Mouse (Mus musculus) thymus, postnatal 0 days (tissue): ENCODE results near the gene Cox10. TPM values are rescaled to one million over a fixed set of nuclear protein-coding genes. Genes with fewer than 3 reads are reported as not detected.

Source experiments
- DNase-seq: peaks from one replicate; pipeline ENCODE4 v3.0.0-alpha.2; 2015; ENCODE audit warnings: low spot score
- polyA plus RNA-seq: library from polyadenylated mRNA; unstranded; fragments of >200 nt; fragmentation: Nextera tagmentation; extraction: Ambion mirVana; gene quantifications from 2 replicates; pipeline ENCODE4 v1.2.1, GENCODE M21; 2015

Cox10 gene
- polyA plus RNA-seq, 1 experiment from 2014 or later: 23.8 TPM

DNA sequence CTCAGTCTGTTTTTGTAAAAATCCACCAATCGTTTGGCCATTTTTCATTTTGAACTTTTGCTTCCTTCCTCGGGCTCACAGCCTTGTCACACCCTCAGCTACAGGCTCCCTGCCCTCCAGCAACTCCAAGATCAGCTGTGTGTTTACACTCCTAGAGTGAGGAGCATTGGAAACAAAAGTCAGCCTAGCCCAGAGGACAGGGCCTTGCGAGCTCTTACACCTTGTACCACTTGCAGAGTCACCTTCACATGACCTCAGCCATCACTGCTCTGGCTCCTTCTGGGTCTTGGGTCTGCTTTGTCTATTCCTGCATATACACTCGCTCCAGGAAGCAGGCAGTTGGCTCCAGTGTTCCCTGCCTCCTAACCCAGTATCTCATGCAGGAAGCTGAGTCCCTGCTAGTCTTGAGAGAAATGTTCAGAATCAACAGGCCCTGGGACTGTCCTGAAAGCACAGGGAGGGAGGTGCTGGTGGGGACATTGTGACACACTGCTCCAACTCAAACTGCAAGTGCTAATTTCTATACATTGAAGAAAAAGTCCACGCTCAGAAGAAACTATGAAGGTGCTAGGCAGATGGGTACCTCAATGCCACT lies 79.0 kb downstream of the Cox10 start:
- no peak for DNase-seq

DNA sequence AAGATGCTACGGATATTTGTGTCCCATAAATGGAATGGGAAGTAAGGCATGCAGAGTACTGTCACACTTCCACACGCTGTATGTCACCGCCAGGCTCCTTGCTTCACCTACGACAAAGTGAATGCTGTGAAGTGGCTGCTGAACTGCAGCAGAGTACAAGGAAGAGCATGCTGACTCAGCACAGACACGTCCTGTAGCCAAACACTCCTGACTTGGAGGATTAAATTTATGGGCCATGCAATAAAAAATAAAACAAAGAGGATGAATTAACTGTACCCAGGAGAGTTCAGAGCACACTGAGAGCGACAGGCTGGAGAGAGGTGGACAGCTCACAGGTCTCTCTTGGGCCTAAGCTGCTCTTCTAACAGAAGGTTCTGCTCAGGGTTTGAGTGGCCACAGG lies 79.8 kb downstream of the Cox10 start:
- DNase-seq: no peak

DNA sequence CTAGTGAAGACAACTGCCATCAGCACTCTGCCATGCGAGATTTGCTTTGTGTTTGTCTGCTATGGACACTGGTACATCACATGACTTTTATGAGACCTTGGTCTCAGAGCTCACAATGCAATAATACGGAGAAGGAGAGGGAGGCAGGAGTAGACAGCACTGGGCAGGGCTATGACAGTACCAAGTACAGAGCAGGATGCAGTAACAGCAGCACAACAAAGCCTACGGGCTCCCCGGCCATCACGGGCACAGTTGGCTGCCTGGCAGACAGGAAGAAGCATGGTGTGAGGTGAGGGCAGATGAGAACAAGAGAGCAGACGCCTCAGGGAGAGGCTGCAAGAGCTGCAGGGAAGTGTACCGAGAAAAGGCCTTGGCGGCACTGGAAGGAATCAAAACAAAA lies 87.3 kb downstream of the Cox10 start:
- DNase-seq: peak; percentile 26

DNA sequence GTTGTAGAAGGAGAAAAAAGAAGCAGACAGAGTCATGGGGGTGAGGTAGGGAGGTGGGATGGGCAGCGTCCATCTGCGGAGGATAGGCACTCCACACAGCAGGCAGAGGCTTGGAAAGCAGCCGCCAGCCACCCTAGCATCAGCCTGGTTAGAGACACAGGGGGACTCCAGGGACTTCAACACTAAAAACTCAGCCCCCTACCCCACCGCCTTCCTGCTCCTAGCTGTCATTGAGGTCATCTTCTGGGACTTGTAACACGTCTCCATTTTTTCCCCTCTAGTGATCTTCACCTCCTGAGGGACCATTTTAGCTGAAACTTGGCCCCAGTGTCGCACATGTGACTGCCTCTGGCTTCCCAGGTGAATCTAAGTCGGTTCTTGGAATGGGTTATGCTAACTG lies 88.5 kb downstream of the Cox10 start:
- no peak for DNase-seq

DNA sequence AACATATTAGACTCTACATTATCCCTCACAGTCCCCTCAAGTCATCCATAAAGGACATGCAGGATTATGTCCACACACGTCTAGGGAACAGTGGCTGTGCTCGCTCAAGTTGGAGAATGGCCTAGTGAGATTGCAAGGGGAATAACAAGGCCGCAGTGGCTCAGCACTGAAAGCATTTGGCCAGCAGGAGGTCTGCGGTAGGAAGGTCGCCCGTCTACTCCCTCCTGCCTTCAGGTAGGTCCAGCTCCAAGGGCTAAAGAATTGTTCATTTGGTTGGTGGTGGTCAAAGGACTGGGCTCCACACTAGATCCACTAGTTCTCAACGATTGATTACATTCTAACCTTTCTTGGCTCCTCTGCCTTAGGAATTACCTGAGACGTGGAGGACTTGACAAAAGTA lies 89.0 kb downstream of the Cox10 start:
- DNase-seq: no peak

DNA sequence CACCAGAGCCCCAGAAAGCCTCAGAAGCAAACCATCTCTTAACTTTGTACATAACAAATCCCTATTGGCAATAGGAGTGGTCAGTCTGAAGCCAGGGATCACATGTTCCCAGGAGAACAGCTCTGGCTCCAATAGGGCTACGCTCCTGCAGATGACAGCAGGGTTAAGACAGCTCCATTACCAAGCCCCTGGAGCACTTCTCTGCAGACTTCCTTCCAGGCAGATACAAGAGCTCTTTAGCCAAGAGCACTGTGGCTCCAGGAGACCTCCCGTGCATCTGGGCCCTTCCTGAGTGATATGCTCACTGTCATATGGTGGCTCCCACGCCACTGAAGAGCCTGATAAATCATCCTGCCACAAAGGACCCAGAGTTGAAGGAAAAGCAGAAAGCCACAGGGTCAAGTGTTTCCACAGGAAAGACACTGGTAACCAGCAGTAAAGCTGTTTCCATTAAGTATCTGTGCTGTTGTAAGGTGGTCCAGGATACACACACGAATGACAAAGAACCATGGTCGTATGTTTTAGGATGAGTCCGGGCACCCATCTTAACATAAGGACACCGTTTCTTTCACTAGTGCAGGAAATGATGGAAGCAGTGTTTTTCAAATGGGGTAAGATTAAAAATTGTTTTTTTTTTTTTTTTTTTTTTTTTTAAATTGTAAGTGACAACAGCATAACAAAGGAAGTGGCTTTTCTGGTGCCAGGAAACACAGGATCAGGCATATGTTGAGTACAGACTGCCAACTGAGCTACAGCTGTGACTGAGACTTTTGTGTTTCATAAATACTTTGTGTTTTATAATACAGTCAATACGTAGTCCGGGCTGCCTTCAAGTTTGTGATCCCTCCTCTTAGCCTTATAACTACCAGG lies 90.0 kb downstream of the Cox10 start:
- DNase-seq: peak; percentile 59

DNA sequence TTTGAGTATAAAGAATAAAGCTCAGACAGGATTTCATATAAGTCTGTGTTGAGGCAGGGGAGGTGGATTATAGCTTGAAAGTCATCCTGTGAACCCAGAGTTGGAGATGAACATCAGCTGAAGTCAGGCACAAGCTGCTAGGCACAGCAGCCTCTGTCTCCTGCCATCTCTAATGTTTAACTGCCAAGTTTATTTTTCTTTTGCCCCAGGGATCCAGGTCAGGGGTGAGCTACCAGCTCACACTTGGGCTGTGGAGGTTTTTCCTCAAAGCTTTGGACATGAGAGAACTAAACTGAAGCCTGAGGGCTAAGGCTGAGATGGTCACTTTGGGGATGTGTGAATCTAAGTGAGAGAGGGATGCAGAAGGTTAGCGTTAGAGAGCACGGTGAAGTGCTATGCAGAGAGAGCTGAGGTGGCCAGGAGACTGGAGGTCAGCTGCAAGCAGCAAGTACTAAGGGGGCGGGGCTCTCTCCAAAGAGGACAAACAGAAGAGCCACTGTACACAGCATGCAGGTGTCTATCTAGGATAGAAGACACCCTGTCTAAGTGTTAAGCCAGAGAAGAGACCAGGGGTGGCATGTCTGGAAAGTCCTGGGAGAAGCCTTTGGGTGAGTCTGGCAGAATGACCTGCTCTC lies 91.1 kb downstream of the Cox10 start:
- no peak for DNase-seq

DNA sequence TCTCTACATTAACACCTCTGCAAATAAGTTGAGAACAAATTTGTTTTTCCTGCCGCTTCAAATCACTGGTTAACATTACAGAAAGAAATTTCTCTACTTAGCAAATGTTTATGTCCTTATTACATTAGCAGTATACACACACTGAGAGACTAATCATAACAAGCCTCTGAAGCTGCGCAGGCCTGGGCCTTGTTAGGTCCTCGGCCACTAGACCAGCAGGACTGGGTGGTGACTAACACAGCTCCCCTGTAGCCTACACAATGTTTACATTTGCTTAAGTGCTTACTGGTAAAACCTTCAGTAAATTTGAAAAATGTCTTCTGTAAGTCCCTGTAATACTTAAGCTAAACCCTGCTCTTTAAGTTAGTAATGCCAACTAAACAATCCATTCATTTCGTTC lies 92.6 kb downstream of the Cox10 start:
- DNase-seq: no peak

DNA sequence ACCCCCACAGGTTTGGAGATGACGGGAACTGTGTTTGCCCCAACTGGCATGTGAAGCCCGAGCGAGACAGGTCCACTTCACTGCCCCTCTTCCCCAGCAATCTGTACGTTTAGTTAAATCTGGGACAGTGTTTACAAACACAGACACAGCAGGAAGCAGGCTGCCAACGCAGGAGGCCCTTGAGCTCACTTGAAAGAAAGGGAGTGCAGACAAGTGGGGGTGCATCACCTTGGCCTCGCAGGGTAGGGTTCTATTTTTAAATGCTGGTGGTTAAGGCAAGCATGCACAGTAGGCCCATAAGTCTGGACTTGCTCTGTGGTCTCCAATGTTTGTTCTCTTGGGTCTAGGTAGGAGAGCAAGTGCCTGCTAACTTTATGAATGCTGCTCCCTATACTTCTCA lies 93.8 kb downstream of the Cox10 start:
- peak; percentile 50 for DNase-seq

DNA sequence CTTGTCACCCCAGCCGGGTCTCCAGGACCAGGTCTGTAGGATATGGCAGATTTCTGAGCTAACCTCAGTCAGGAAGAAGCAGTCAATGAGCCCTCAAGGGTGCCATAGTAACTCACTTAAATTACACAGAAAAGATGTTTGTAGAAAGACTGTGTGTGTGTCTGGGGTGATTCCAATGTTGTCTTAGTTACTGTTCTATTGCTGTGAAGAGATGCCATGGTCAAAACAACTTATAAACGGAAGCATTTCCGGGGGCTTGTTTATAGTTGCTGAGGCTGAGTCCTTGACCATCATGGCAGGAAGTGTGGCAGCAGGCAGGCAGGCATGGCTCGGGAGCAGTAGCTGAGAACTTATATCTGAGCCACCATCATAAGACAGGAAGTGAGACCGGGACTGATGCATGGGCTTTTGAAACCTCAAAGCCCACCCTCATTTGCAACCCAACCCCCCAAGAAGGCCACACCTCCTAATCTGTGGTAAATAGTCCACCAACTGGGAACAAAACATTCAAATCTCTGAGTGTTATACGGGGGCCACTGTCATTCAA lies 94.6 kb downstream of the Cox10 start:
- DNase-seq: peak; percentile 73

DNA sequence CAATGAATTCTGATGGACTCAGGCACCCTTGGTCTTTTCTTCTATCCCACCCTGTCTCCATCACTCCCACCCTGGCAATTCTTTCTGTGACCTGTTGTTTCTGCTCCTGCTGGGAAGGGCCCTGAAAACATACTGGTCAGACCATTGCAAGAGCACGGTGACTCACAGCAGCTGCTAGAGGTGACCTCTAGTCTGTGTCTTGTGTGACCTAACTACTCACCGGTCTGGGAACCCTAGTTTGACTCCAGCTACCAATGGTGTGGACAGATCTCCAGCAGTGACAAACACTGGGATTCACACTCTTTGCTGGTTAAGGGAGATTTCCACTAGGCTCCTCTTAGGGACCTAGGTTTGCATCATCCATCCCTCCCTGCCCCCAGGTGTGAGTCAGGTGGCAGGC lies 101.5 kb downstream of the Cox10 start:
- DNase-seq: no peak

DNA sequence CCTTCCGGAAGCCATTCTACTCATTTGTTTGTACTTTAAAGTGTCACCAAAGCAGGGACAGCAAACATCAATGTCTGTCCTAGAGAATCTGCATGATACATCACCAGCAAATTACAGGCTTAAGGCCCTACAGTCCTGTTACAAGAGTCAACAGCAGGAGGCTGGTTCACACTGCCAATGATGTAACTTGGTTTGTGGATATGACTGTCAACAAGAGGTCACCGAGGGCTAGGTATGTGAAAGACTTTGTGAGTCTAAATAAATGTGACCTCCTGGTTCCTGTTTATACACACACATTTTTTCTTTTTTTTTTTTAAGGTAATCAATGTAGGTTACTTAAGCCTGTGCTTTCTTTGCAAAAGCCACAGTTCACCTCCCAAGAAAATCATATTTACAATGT lies 102.5 kb downstream of the Cox10 start:
- DNase-seq: no peak

DNA sequence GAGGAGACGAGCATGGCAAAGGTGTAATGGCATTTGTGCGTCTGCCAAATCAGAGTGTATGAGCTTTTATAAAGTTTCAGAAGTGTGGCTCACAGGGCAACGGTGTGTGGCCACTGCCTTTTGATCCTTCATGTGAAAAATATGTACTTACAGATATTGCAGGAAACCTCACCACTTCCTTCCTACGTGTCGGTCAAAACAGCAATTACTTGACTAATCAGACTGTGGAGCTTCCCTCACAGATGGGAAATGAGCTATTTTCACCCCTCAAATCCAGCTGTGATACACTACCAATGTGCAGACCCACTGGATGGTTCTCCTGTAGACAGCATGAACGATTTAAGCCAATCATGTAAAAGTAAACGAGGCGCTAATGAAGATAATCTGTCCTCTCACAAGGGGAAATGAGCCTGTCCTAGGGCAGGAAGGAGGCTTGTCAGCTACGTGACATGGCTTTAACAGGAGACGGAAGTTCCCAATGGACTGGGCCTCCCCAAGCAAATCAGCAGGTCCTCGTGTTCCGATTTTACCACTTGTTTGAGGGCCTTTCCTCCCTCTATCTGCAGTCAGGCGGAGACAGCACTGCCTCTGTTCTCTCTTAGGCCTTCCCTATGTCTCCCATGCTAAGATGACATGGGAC lies 103.9 kb downstream of the Cox10 start:
- peak; percentile 11 for DNase-seq

DNA sequence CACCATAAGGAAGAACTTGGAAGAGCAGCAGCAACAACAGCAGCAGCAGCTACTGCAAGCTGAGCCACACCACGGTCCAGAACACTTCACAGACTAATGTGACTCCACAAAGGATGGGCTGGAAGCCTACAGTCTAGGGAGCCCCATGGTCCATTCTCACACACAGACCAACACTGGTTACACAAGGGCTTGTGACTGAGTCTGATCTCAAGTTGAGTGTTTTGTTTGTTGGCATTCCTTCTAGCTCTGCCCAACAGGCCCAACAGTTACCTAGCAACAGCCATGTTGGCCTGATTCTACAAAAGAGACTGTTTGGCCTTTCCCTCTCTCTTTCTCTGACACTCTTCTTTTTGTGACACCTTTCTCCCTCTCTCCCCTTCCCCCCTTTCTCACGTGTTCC lies 105.3 kb downstream of the Cox10 start:
- DNase-seq: no peak

DNA sequence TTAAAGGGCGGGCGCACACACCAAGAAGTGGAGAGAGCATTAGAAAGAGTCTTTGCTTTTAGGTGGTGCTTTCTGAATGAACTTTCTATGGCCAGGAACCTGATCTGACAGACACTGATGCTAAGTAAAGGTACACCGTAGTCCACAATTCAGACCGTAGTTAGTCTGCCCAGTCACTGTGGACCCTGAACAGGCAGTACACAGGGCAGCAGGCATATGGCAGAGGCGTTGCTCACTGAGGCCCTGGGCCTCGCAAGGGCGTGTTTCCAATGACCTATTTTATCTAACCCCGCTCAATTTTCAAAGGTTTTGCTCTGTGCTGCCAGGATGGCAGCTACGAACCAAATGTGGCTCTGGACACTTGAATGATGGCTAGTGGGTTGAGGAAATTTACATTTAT lies 107.8 kb downstream of the Cox10 start:
- no peak for DNase-seq

DNA sequence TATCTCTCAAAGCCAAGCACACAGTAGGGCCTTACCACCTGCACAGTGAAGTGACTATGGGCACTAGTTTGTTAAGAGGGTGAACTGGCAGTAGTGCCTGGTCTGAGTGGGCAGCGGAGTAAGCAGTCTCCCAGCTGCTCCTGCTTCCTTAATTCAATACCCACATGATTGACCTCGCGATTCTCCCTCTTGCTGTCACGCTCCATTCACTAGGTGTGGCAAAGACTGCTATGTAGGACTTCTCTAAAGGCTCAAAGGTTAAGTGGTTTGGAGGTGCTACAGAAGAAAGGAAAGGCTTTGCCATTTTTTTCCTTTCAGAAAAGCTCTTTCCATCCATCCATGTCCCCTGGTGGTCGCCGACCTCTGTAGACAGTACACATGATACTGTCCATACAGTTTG lies 108.5 kb downstream of the Cox10 start:
- DNase-seq: no peak

DNA sequence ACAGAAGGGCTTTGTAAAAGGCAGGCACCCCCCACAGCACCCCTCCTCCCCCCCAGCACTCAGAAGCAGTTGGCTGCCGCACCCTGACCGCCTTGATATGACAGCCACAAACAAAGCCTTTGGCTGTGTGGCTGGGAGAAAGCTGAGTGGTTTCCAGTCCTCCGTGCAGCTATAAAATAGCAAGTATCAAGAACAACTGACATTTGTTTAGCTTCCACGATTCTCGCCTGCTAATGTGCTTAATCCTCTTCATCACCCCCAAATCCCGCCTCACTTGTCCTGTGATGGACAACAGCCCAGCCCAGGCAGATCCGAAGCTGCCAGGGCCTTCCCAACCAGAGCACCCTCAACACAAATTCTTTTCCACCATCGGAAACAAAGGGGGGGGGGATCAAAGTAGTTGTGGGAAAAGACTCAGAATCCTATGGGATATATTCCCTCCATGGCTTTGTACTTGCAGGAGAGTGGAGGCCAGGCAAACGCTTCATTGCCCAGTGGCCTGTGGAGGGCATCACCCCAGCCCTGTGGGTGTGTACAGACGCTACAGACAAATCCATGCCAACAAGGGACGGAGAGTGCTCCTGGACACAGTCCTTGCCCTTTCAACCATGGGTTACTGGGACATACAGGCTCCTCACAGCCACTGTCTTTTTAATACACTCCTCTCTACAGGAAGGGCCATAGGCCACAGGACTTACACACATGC lies 109.9 kb downstream of the Cox10 start:
- DNase-seq: no peak

DNA sequence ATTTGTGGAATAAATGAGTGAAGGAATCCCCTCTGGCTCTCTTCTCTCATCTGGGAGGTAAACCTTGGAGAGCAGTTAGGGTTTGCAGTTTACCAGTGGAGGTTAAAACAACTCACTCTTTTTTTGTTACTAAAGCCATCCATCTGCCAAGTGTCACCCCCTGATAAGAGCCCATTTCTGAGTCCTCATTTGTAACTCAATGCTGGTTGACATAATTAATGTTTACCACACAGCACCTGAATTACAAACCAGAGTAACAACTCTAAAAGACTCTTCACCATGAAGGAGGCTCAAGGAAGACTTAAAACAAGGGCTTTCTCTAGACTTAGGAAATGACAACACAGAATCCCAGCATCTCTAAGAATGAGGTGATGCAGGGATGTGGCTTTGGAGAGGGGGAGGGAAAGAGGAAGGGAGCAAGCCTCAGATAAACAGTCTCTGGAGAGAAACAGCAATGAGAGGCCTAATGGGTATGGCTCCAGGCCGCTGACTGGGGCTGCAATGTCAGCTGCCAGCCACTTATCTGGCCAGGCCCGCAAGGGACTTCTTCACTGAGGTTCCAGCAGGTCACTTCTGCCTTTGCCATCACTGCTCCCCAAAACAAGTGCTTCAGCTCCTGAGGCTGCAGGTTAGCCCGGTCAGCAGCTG lies 110.8 kb downstream of the Cox10 start:
- DNase-seq: no peak

DNA sequence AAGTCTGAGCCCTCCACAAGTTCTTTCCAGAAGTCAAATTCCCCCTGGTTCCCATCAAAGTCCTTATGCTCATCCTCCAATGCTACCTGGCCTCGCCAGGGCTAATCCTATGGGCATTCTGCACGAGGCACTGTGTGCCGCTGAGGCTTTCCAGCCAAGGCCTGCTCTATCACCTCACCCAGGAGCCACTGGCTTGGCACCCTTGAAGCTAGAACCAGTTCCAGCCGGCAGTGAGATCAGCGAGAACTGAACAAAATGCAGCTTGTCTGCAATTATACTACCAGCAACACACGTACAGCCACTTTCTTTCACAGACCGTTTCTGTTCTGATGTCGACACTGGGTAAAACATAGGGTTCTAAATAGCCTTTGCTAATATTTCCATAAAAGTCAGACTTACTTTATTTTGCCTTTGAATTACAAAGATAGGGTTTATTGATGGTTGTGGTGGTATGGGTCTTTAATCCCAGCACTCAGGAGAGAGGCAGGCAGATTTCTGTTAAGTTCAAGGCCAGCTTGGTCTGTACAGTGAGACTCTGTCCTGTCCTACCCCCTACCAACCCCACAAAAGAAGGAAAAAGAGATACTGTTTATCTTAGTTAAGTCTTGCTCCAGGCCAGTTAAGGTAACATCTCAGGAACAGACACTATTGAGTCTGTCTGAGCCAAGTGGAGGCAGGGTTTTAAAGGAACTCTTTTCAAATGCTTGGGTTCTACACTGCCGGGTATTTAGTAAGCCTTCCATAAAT lies 111.5 kb downstream of the Cox10 start:
- DNase-seq: no peak

DNA sequence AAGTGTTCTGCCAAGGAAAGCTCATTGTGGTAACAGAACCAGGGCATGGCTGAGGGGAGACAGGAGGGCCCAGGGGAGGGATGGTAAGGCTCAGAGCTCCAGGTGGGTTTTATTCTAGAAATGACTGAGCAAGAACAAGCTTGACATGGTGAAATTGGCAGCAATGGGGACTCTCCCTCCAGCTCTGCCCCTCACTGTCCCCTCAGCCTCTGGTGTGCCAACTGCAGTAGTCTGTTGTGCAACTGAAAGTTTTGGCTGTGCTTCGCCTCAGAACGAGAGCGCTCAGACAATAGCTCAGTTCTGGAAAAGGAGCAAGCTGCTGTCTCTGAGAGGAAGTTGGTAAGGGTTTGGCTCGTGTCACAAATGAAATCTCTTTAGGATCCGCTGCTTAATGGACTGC lies 113.8 kb downstream of the Cox10 start:
- DNase-seq: no peak
